23 mouse cellular contexts compared by ENCODE assay signal in genomic region chr2:150604802-150605201, GRCm38 (mm10). TPM values are rescaled to one million over a fixed set of nuclear protein-coding genes. Genes with fewer than 3 reads are reported as not detected.
"Had no signal": no experiment of that assay in that cellular context is flagged by ENCODE, and none has a peak within 500 bp of the region (broad histone marks: within the 10 kb centered on the region; RNA-seq: fewer than 3 reads in every experiment).

No protein-coding gene starts in this region.

- DNase-seq: kidney, postnatal 10 days; kidney, postnatal 36 days; layer of hippocampus, postnatal 36 days; liver, embryonic 13.5 days; lung, adult 2 months; lung, postnatal 14 days; lung, postnatal 4 days; midbrain, embryonic 14.5 days; retina, postnatal 1 day; right cerebral cortex, postnatal 25 days; spleen, adult 18-20 months; thymus, adult 18-20 months; thymus, postnatal 36 days had no signal

- H3K27ac ChIP-seq: kidney, embryonic 15.5 days; left cerebral cortex, adult 2 months; liver, embryonic 13.5 days; midbrain, embryonic 10.5 days; neural tube, embryonic 12.5 days; stomach, embryonic 15.5 days had no signal

- H3K4me3 ChIP-seq: kidney, embryonic 15.5 days; left cerebral cortex, adult 2 months; liver, embryonic 13.5 days; megakaryocyte, embryonic 14.5 days; midbrain, embryonic 10.5 days; neural tube, embryonic 12.5 days; stomach, embryonic 15.5 days had no signal

- H3K9me3 ChIP-seq: kidney, embryonic 15.5 days; liver, embryonic 13.5 days; megakaryocyte, embryonic 14.5 days; midbrain, embryonic 10.5 days; neural tube, embryonic 12.5 days; stomach, embryonic 15.5 days had no signal

- H3K4me2 ChIP-seq: kidney, embryonic 15.5 days; liver, embryonic 13.5 days; neural tube, embryonic 12.5 days; stomach, embryonic 15.5 days had no signal

- H3K27me3 ChIP-seq: kidney, embryonic 15.5 days; liver, embryonic 13.5 days; megakaryocyte, embryonic 14.5 days; neural tube, embryonic 12.5 days; stomach, embryonic 15.5 days had no signal

- H3K9ac ChIP-seq: kidney, embryonic 15.5 days; liver, embryonic 13.5 days; neural tube, embryonic 12.5 days; stomach, embryonic 15.5 days had no signal

- H3K36me3 ChIP-seq: kidney, embryonic 15.5 days; midbrain, embryonic 10.5 days; neural tube, embryonic 12.5 days; stomach, embryonic 15.5 days had no signal

RNA-seq across cellular contexts. Expression of gene Cst7, which starts 34.6 kb away (rescaled TPM):
- total RNA-seq: layer of hippocampus, postnatal 10 days; layer of hippocampus, postnatal 36 days; left cerebral cortex, adult 2 months; left cerebral cortex, postnatal 10 days; left cerebral cortex, postnatal 36 days; liver, adult 2 months had no signal
